Mouse (Mus musculus): ENCODE data around the gene Spp1. TPM values are rescaled to one million over a fixed set of nuclear protein-coding genes. Genes with fewer than 3 reads are reported as not detected.

Gene Spp1
- 6.1 and 6.4 TPM in 2 replicates for polyA plus RNA-seq (2015; fragmentation: Nextera tagmentation; extraction: Ambion mirVana)

GRCm38 (mm10) chr5:104434835-104435301 is at the start of gene Spp1:
Gene Spp1, plus strand, starts transcription at chr5:104435118.
- no peaks in the 10 kb centered on the region for H3K9me3 ChIP-seq
- ATAC-seq, result no peak
- WGBS, result 80% methylated on average over 7 of the region's 7 CpGs

GRCm38 (mm10) chr5:104385521-104385920 is 49.4 kb upstream of the Spp1 start:
- H3K4me3 ChIP-seq (replicated peaks), result no peak overlapping the region
- H3K27me3 ChIP-seq, result no peaks in the 10 kb centered on the region
- no peak overlapping the region for H3K27ac ChIP-seq
- no peaks in the 10 kb centered on the region for H3K36me3 ChIP-seq
- H3K9me3 ChIP-seq, result no peaks in the 10 kb centered on the region
- H3K9ac ChIP-seq (replicated peaks), result no peak overlapping the region
- ATAC-seq, result no peak
- H3K4me1 ChIP-seq (replicated peaks), result no peaks in the 10 kb centered on the region
- WGBS, result 93% methylated on average over 16 of the region's 16 CpGs
- H3K4me2 ChIP-seq (replicated peaks), result no peak overlapping the region

More at GRCm38 (mm10) chr5:104434835-104435301, at the start of gene Spp1:
- Histone ChIP-seq H3K9ac (replicated peaks) (no peak within 1 kb of the TSS), H3K4me3 (replicated peaks) (no peak within 1 kb of the TSS), H3K27me3 (no peaks in the 10 kb centered on the region), H3K36me3 (no peaks in the 10 kb centered on the region), H3K27ac (no peak within 1 kb of the TSS), H3K4me1 (replicated peaks) (no peaks in the 10 kb centered on the region), H3K4me2 (replicated peaks) (no peak within 1 kb of the TSS)

GRCm38 (mm10) chr5:104386908-104387307 is 48.0 kb upstream of the Spp1 start:
- H3K9ac ChIP-seq (replicated peaks), result no peak overlapping the region
- no peaks in the 10 kb centered on the region for H3K4me1 ChIP-seq (replicated peaks)
- H3K9me3 ChIP-seq, result no peaks in the 10 kb centered on the region
- no peaks in the 10 kb centered on the region for H3K27me3 ChIP-seq
- no peak overlapping the region for H3K4me2 ChIP-seq (replicated peaks)
- no peak overlapping the region for H3K4me3 ChIP-seq (replicated peaks)
- no peak for ATAC-seq
- no peaks in the 10 kb centered on the region for H3K36me3 ChIP-seq
- 84% methylated on average over 5 of the region's 5 CpGs for WGBS
- no peak overlapping the region for H3K27ac ChIP-seq

- H3K4me3 ChIP-seq (replicated peaks), result no peak overlapping the region
- no peaks in the 10 kb centered on the region for H3K36me3 ChIP-seq
- no peaks in the 10 kb centered on the region for H3K9me3 ChIP-seq
- H3K4me2 ChIP-seq (replicated peaks), result no peak overlapping the region
- H3K9ac ChIP-seq (replicated peaks), result no peak overlapping the region
- H3K4me1 ChIP-seq (replicated peaks), result no peaks in the 10 kb centered on the region
- H3K27ac ChIP-seq, result no peak overlapping the region
- ATAC-seq, result no peak
- WGBS, result 78% methylated on average over 2 of the region's 2 CpGs
- no peaks in the 10 kb centered on the region for H3K27me3 ChIP-seq
Observed at GRCm38 (mm10) chr5:104390962-104391361, 44.0 kb upstream of the Spp1 start.

- no peaks in the 10 kb centered on the region for H3K36me3 ChIP-seq
- no peak for ATAC-seq
- H3K4me1 ChIP-seq (replicated peaks), result no peaks in the 10 kb centered on the region
- WGBS, result 84% methylated on average over 5 of the region's 5 CpGs
- H3K9me3 ChIP-seq, result no peaks in the 10 kb centered on the region
- no peak overlapping the region for H3K4me2 ChIP-seq (replicated peaks)
- H3K27me3 ChIP-seq, result no peaks in the 10 kb centered on the region
- no peak overlapping the region for H3K4me3 ChIP-seq (replicated peaks)
- H3K27ac ChIP-seq, result no peak overlapping the region
- no peak overlapping the region for H3K9ac ChIP-seq (replicated peaks)
Observed at GRCm38 (mm10) chr5:104392784-104393183, 42.1 kb upstream of the Spp1 start.

GRCm38 (mm10) chr5:104396286-104396685 is 38.6 kb upstream of the Spp1 start:
- WGBS, result 80% methylated on average over 6 of the region's 6 CpGs
- Histone ChIP-seq H3K4me3 (replicated peaks) (no peak overlapping the region), H3K4me2 (replicated peaks) (no peak overlapping the region), H3K36me3 (no peaks in the 10 kb centered on the region), H3K27ac (no peak overlapping the region), H3K27me3 (no peaks in the 10 kb centered on the region), H3K4me1 (replicated peaks) (no peaks in the 10 kb centered on the region), H3K9me3 (no peaks in the 10 kb centered on the region), H3K9ac (replicated peaks) (no peak overlapping the region)
- ATAC-seq, result no peak

GRCm38 (mm10) chr5:104398001-104398400 is 36.9 kb upstream of the Spp1 start:
- no peak for ATAC-seq
- Histone ChIP-seq H3K9me3 (no peaks in the 10 kb centered on the region), H3K27ac (no peak overlapping the region), H3K4me2 (replicated peaks) (no peak overlapping the region), H3K4me1 (replicated peaks) (no peaks in the 10 kb centered on the region), H3K9ac (replicated peaks) (no peak overlapping the region), H3K4me3 (replicated peaks) (no peak overlapping the region), H3K36me3 (no peaks in the 10 kb centered on the region), H3K27me3 (no peaks in the 10 kb centered on the region)
- 75% methylated on average over 1 of the region's 1 CpGs for WGBS

GRCm38 (mm10) chr5:104399291-104399950 is 35.5 kb upstream of the Spp1 start:
- WGBS, result 55% methylated on average over 9 of the region's 9 CpGs
- no peaks in the 10 kb centered on the region for H3K4me1 ChIP-seq (replicated peaks)
- no peak for ATAC-seq
- H3K4me3 ChIP-seq (replicated peaks), result no peak overlapping the region
- H3K27me3 ChIP-seq, result no peaks in the 10 kb centered on the region
- H3K4me2 ChIP-seq (replicated peaks), result no peak overlapping the region
- no peak overlapping the region for H3K27ac ChIP-seq
- no peak overlapping the region for H3K9ac ChIP-seq (replicated peaks)
- H3K36me3 ChIP-seq, result no peaks in the 10 kb centered on the region
- H3K9me3 ChIP-seq, result no peaks in the 10 kb centered on the region

- H3K36me3 ChIP-seq, result no peaks in the 10 kb centered on the region
- no peak overlapping the region for H3K4me2 ChIP-seq (replicated peaks)
- H3K27me3 ChIP-seq, result no peaks in the 10 kb centered on the region
- no peaks in the 10 kb centered on the region for H3K4me1 ChIP-seq (replicated peaks)
- WGBS, result 46% methylated on average over 1 of the region's 1 CpGs
- no peaks in the 10 kb centered on the region for H3K9me3 ChIP-seq
- no peak overlapping the region for H3K27ac ChIP-seq
- no peak overlapping the region for H3K9ac ChIP-seq (replicated peaks)
- ATAC-seq, result no peak
- no peak overlapping the region for H3K4me3 ChIP-seq (replicated peaks)
Observed at GRCm38 (mm10) chr5:104399970-104400369, 34.9 kb upstream of the Spp1 start.

- H3K27ac ChIP-seq, result no peak overlapping the region
- no peaks in the 10 kb centered on the region for H3K27me3 ChIP-seq
- 0 out of 2 replicates have a peak, but pooled peaks cover 5% of the 10 kb centered on the region for H3K4me1 ChIP-seq (replicated peaks)
- no peak overlapping the region for H3K9ac ChIP-seq (replicated peaks)
- H3K4me3 ChIP-seq (replicated peaks), result no peak overlapping the region
- H3K4me2 ChIP-seq (replicated peaks), result no peak overlapping the region
- H3K9me3 ChIP-seq, result no peaks in the 10 kb centered on the region
- 74% methylated on average over 3 of the region's 3 CpGs for WGBS
- ATAC-seq, result no peak
- H3K36me3 ChIP-seq, result no peaks in the 10 kb centered on the region
Observed at GRCm38 (mm10) chr5:104402651-104403050, 32.3 kb upstream of the Spp1 start.

GRCm38 (mm10) chr5:104403351-104403750 is 31.6 kb upstream of the Spp1 start:
- Histone ChIP-seq H3K4me2 (replicated peaks) (no peak overlapping the region), H3K4me1 (replicated peaks) (0 out of 2 replicates have a peak, but pooled peaks cover 5% of the 10 kb centered on the region), H3K9ac (replicated peaks) (no peak overlapping the region), H3K9me3 (no peaks in the 10 kb centered on the region), H3K27ac (no peak overlapping the region), H3K4me3 (replicated peaks) (no peak overlapping the region), H3K27me3 (no peaks in the 10 kb centered on the region), H3K36me3 (no peaks in the 10 kb centered on the region)
- WGBS, result 86% methylated on average over 3 of the region's 3 CpGs
- no peak for ATAC-seq

- H3K9me3 ChIP-seq, result no peaks in the 10 kb centered on the region
- no peak overlapping the region for H3K4me3 ChIP-seq (replicated peaks)
- ATAC-seq, result no peak
- 67% methylated on average over 7 of the region's 7 CpGs for WGBS
- 0 out of 2 replicates have a peak, but pooled peaks cover 5% of the 10 kb centered on the region for H3K4me1 ChIP-seq (replicated peaks)
- H3K27ac ChIP-seq, result no peak overlapping the region
- H3K4me2 ChIP-seq (replicated peaks), result no peak overlapping the region
- no peaks in the 10 kb centered on the region for H3K36me3 ChIP-seq
- H3K27me3 ChIP-seq, result no peaks in the 10 kb centered on the region
- H3K9ac ChIP-seq (replicated peaks), result no peak overlapping the region
Observed at GRCm38 (mm10) chr5:104404551-104404950, 30.4 kb upstream of the Spp1 start.

- H3K4me1 ChIP-seq (replicated peaks), result 0 out of 2 replicates have a peak, but pooled peaks cover 5% of the 10 kb centered on the region
- no peak overlapping the region for H3K27ac ChIP-seq
- H3K4me2 ChIP-seq (replicated peaks), result no peak overlapping the region
- no peaks in the 10 kb centered on the region for H3K9me3 ChIP-seq
- no peaks in the 10 kb centered on the region for H3K27me3 ChIP-seq
- no peak for ATAC-seq
- no peak overlapping the region for H3K9ac ChIP-seq (replicated peaks)
- WGBS, result 75% methylated on average over 3 of the region's 3 CpGs
- H3K4me3 ChIP-seq (replicated peaks), result no peak overlapping the region
- H3K36me3 ChIP-seq, result no peaks in the 10 kb centered on the region
Observed at GRCm38 (mm10) chr5:104405051-104405450, 29.9 kb upstream of the Spp1 start.

Measured in midbrain, embryonic 13.5 days (tissue).